Comparison of ENCODE assay signal across 15 mouse cellular contexts in genomic region chr3:37648244-37648643, GRCm38 (mm10).
"Had no signal": no experiment of that assay in that cellular context is flagged by ENCODE, and none has a peak within 500 bp of the region (broad histone marks: within the 10 kb centered on the region; RNA-seq: fewer than 3 reads in every experiment).

No protein-coding gene starts in this region.

- H3K4me3 ChIP-seq: limb, embryonic 13.5 days; megakaryocyte, embryonic 14.5 days; midbrain, embryonic 15.5 days; neural tube, embryonic 12.5 days had no signal

- H3K27ac ChIP-seq: limb, embryonic 13.5 days; liver, embryonic 14.5 days; macrophage; midbrain, embryonic 15.5 days; neural tube, embryonic 12.5 days; stomach, postnatal 0 days had no signal

- H3K36me3 ChIP-seq: midbrain, embryonic 15.5 days had no signal

- DNase-seq: kidney, postnatal 14 days; left cerebral cortex, postnatal 4 days; lung, embryonic 14.5 days; lung, postnatal 14 days; thymus, adult 2 months; thymus, postnatal 25 days had no signal

- ATAC-seq: intestine, embryonic 16.5 days; midbrain, embryonic 15.5 days had no signal

- H3K27me3 ChIP-seq: megakaryocyte, embryonic 14.5 days had no signal

- H3K4me2 ChIP-seq: limb, embryonic 13.5 days; lung, embryonic 14.5 days; midbrain, embryonic 11.5 days; midbrain, embryonic 15.5 days; neural tube, embryonic 12.5 days had no signal

- H3K9ac ChIP-seq: limb, embryonic 13.5 days; liver, embryonic 14.5 days; lung, embryonic 14.5 days; midbrain, embryonic 15.5 days; neural tube, embryonic 12.5 days had no signal

- H3K9me3 ChIP-seq: limb, embryonic 13.5 days; megakaryocyte, embryonic 14.5 days; midbrain, embryonic 15.5 days; neural tube, embryonic 12.5 days had no signal
